Mouse (Mus musculus): ENCODE data around the gene Zswim3. TPM values are rescaled to one million over a fixed set of nuclear protein-coding genes. Genes with fewer than 3 reads are reported as not detected.

Gene Zswim3
- total RNA-seq (2021): 1 to 10 TPM; 7.2 to 8.9 TPM
- long read RNA-seq, experiment 1, transcript Zswim3-201 (2 exons, 2,708 nt): major isoform, 8 of 9 reads
- long read RNA-seq, experiment 1, partial matches to known transcripts: 0 of 9 reads
- long read RNA-seq, experiment 1, other reads (novel, unspliced or antisense): 1 of 9 reads
- long read RNA-seq, experiment 2, transcript Zswim3-201 (2 exons, 2,708 nt): major isoform, 7 of 12 reads
- long read RNA-seq, experiment 2, partial matches to known transcripts: 1 of 12 reads
- long read RNA-seq, experiment 2, other reads (novel, unspliced or antisense): 4 of 12 reads

DNA sequence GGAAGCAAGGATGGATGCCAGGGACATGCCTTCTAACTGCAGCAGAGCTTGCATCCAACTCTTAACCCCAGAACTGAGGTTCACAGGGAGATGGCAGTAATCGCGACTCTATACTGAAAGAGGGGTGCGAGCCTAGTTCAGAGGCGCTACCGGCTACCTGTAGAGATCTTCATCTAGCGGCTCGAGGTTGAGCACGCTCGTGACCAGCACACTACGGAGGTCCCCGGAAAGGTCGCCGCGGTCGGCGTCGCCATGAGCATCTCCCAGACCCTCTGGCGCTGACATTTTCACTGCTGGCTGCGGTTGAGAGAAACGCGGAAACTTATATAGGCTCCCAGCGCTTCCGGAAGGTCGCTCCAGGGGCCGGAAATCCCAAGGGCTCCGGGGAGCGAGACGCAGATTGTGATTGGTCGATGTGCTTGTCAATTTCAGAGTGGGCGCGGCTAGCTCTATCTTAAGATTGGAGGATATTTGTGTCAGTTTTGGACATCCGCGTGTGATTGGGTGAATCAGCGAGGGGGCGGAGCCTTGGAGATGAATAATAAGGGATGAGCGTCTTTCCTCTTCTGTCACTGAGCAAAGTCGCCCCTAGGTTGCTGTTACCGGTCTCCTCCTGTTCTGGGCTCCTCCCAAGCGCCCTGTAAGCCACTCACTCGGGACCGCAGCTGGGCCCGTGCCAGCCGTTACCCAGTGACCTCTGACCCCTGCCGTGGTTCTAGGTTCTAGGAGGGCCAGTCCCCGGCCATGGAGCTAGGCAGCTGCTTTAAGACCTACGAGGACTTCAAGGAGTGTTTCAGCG lies at the start of gene Zswim3, which contains the start of gene Acot8:
Zswim3 (plus strand) TSS at position 566 of the 799 bp plus-strand sequence.
Acot8 (minus strand) TSS at position 350 of the 799 bp plus-strand sequence.
- DNase-seq (ENCODE audit: low spot score in 2 of 2): peak; percentile 98
- no peak for TF ChIP-seq CTCF (conservative IDR thresholded peaks at IDR 0.05)
- peak within 1 kb of the TSS; percentile 91 for H3K27ac ChIP-seq
- peak within 1 kb of the TSS; percentile 100 for H3K4me3 ChIP-seq

DNA sequence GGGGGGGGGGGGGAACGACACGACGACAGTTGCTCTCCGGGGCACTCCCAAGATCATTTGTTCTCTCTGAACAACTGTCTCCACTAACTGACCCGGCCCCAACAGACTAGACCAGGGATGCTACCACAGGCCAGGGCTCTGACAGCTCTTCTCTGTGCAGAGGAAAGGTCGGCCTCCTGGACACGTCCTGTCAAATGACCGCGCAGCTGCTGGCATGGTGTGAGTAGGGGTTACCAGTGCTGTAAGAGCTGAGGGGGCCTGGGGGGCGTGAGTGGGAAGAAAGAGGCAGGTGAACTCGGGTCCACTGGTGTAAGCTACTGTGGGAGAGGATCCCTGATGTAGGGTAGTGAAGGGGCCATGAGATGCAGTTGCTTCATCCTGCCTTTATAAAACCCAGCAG lies 47.1 kb upstream of the Zswim3 start:
- no peak for DNase-seq (ENCODE audit: low spot score in 2 of 2)
- no peak for TF ChIP-seq CTCF (conservative IDR thresholded peaks at IDR 0.05)
- no peak overlapping the region for H3K4me3 ChIP-seq
- H3K27ac ChIP-seq: no peak overlapping the region

DNA sequence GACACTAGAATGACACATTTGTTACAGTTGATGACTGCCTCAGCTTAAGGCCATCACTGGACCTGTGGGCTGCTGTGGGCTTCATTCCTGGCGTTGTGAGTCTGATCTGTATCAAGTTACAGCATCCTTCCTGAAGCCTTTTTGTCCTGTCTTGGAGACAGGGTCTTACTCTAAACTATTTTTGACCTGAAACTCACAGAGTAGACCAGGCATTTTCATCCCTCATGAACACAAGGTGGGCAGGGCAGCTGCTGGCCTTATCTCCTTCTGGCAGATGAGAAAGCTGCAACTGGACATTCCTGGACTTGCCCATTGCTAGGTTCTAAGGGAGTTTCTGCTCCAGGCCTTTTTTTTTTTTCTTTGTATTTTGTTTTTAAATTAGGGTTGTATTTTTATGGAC lies 46.2 kb upstream of the Zswim3 start:
- TF ChIP-seq CTCF (conservative IDR thresholded peaks at IDR 0.05): no peak
- H3K4me3 ChIP-seq: no peak overlapping the region
- no peak overlapping the region for H3K27ac ChIP-seq
- no peak for DNase-seq (ENCODE audit: low spot score in 2 of 2)

DNA sequence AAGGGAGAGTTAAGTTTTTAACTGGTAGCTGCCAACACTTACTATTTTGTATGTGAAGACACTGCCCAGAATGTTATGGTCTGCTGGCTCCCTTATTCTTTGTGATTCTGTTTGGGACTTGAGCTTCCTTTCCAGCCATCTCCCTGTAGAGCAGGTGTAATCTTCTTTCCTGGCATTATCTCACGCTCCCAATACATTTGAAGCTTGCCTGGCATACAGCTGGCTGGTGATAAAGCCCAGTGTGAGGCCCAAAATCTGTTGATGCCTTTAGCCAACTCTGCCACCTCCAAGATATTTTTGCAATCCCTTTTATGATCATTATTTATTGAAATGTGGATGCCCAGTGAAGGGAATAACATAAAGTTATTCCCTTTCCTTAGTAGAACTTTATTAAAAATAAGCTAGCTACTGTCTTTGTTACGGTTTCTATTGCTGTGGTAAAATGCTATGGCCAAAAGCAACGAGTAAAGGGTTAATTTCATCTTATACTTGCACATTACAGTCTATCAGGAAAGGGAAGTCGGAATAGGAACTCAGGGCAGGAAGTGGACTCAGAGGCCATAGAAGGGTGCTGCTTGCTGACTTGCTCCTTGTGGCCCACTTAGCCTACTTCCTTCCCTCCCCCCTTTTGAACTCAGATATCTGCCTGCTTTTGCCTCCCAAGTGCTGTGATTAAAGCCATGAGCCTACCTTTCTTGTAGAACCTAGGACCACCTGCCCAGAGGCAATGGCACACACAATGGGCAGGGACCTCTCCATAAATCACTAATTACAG lies 44.7 kb upstream of the Zswim3 start:
- DNase-seq (ENCODE audit: low spot score in 2 of 2): no peak
- no peak for TF ChIP-seq CTCF (conservative IDR thresholded peaks at IDR 0.05)
- Histone ChIP-seq H3K27ac (no peak overlapping the region), H3K4me3 (no peak overlapping the region)

DNA sequence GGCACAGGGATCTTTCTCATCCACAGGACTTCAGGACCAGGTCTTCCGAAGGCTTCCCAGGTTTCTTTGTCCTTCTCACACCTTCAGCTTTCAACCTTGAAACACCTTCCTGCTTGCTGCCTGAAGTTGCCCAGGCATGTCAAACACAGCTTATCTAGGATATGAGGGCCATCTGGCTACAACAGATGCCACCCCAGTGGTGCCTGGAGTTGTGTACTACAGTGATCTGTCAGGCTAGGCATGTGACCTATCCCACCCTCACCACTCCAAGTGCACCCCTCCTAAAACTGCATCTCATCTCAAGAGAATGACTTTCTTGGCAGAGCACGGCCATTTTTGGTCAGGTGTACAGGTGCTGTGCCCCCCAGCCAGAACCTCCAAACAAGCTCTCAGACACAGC lies 43.4 kb upstream of the Zswim3 start:
- no peak for TF ChIP-seq CTCF (conservative IDR thresholded peaks at IDR 0.05)
- DNase-seq (ENCODE audit: low spot score in 2 of 2): no peak
- H3K27ac ChIP-seq: peak overlapping the region; percentile 8; the same call in 1 of the 2 replicates
- no peak overlapping the region for H3K4me3 ChIP-seq

DNA sequence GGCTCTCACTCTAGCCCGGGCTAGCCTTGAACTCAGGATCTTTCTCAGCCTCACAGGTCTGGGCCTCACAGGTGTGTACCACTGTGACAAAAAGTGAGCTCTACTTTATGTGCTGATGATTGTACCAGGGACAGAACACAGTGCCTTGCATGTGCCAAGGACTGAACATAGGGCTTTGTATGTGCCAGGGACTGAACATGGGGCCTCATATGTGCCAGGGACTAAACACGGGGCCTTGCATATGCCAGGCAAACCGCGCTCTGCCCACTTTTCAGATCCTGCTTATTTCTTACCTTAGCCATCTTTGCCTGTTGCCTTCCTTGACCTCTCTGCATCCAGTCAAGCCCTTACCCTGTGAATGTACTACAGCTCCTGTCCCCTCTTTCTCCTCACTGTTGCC lies 42.9 kb upstream of the Zswim3 start:
- no peak for TF ChIP-seq CTCF (conservative IDR thresholded peaks at IDR 0.05)
- Histone ChIP-seq H3K4me3 (no peak overlapping the region), H3K27ac (peak overlapping the region; percentile 8; the same call in 1 of the 2 replicates)
- DNase-seq (ENCODE audit: low spot score in 2 of 2): no peak

DNA sequence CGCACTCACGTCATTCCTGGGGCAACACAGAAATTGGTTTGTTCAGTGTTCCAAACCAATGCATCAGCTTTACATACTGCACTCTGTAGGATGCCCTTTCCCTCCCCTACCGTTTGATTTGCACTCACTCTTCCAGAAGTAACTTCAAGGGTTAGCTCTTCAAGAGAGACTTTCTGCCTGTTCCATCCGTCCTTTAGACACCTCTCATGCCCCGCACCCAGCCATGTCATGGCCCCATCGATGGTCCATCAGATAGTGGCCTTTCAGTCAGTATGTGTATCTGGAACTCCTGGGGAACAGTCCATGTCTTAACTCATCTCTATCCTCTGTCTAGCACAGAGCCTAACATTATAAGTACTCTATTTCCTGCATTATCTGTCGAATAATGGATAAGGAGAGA lies 42.3 kb upstream of the Zswim3 start:
- no peak for DNase-seq (ENCODE audit: low spot score in 2 of 2)
- Histone ChIP-seq H3K27ac (no peak overlapping the region), H3K4me3 (no peak overlapping the region)
- no peak for TF ChIP-seq CTCF (conservative IDR thresholded peaks at IDR 0.05)

DNA sequence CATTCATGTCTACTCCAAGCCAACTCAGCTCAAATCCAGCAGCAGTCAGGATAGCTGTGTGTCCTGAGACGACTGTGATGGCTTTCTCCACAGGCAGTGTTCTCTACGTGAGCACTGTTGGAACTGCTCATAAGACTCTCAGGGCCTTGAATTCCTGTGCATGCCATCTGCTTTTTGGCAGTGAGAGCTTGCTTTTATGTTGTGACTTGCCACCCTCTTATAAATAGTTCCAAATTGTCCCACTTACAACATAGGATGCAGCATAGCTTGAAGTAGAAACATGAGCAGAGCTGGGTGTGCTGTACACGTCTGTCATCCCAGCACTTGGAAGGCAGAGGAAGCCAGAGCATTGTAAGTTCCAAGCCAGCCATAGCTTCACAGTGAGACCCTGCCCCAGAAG lies 39.1 kb upstream of the Zswim3 start:
- Histone ChIP-seq H3K27ac (peak overlapping the region; percentile 48; the same call in 1 of the 2 replicates), H3K4me3 (no peak overlapping the region)
- peak in 1 of 2 experiments; percentile 39 for DNase-seq (ENCODE audit: low spot score in 2 of 2)
- TF ChIP-seq CTCF (conservative IDR thresholded peaks at IDR 0.05): no peak

DNA sequence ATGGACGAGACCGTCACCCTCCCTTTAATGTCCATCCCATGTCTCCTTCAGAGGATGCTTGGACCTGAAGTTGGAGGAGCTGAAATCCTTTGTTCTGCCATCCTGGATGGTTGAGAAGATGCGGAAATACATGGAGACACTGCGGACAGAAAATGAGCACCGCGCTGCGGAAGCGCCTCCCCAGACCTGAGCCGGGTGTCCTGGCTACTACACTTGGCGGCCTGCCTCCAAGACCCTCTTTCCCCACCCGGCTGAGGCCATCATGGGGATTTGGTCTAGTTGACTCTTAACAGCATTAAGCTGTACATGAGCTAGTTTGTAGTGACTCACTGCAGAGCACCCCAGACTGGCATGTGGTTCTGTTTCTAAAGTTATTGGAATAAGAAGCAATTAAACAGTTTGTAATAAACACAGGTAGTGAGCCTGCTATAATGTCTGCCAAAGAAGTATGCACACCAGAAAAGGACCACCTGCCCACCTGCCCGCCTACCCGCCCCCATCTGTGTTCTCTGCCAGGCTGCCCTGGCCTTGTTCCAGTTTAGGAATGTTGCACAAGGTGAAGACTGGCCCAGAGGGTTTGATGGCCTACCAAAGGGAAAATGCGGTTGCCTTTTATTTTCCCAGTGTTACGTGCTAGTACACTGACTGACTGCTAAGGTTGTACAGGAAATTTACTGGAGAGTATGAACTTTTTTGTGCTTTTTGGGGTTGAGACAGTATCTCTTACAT lies 36.9 kb upstream of the Zswim3 start:
- DNase-seq (ENCODE audit: low spot score in 2 of 2): no peak
- H3K27ac ChIP-seq: no peak overlapping the region
- H3K4me3 ChIP-seq: no peak overlapping the region
- no peak for TF ChIP-seq CTCF (conservative IDR thresholded peaks at IDR 0.05)

DNA sequence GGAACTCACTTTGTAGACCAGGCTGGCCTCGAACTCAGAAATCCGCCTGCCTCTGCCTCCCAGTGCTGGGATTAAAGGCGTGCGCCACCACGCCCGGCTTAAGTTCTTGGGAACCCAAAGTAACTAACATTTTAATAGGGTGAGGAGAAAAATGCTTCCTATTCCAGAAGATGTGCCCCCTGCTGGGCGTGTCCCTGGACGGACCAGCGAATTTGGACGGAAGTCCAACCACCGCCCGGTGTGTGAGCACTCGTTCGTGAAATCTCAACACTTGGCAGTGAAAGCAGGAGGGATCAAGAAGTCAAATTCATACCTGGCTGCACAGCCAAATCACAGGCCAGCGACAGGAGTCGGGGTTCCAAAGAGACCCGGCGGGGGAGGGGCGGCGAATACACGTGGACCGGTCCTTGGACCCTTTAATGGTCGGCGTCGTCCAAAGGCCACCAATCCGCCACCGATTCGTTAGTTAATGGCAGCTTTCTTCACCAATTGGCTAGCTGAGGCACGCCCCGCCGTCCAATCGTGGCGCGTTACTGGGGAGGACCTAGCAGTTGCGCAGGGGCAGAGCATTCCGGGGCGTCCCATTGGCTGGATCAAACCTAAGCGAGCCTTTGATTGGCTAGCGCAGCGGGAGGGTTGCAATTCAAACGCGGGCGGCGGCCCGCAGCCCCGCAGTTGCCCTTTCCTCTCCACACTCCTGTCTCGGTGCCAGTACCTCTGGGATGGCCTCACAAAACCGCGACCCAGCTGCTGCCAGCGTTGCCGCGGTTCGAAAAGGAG lies 35.5 kb upstream of the Zswim3 start, which contains the start of gene Ube2c:
Ube2c (plus strand) TSS at position 641 of the 780 bp plus-strand sequence.
- no peak within 1 kb of the TSS for H3K27ac ChIP-seq
- peak; percentile 98 for DNase-seq (ENCODE audit: low spot score in 2 of 2)
- H3K4me3 ChIP-seq: peak within 1 kb of the TSS; percentile 67
- TF ChIP-seq CTCF (conservative IDR thresholded peaks at IDR 0.05): peak; percentile 58

DNA sequence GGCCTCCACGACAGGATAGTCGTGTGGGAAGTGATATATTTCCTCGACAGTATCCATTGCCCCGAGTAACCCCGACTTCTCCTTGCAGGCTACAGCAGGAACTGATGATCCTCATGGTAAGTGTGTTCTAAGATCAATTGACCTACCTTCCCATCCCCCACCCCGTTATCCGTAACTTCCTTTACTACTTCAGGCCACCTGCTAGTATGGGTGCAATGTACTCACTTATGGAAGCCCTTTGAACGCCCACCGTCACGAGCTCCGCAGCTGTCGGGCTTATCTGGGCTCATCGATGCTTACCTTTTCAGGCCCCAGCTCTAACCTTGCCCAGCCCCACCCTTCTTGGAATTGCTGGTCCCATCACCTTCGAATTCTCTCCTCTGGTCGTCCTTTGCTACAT lies 34.6 kb upstream of the Zswim3 start:
- TF ChIP-seq CTCF (conservative IDR thresholded peaks at IDR 0.05): no peak
- DNase-seq (ENCODE audit: low spot score in 2 of 2): no peak
- peak overlapping the region; percentile 67; the same call in 1 of the 2 replicates for H3K4me3 ChIP-seq
- no peak overlapping the region for H3K27ac ChIP-seq
